Mouse (Mus musculus) central nervous system, embryonic 14 days (tissue): ENCODE results near the gene Sdc3. TPM values are rescaled to one million over a fixed set of nuclear protein-coding genes. Genes with fewer than 3 reads are reported as not detected.

ENCODE experiments used
- polyA plus RNA-seq: library from polyadenylated mRNA; depleted of rRNA; stranded (reverse); fragments of >200 nt; gene quantifications from 2 replicates; pipeline ENCODE4 v1.2.3, GENCODE M21; 2012; rRNA removed

Sdc3 gene
- polyA plus RNA-seq = 122 and 144 TPM in 2 replicates

DNA sequence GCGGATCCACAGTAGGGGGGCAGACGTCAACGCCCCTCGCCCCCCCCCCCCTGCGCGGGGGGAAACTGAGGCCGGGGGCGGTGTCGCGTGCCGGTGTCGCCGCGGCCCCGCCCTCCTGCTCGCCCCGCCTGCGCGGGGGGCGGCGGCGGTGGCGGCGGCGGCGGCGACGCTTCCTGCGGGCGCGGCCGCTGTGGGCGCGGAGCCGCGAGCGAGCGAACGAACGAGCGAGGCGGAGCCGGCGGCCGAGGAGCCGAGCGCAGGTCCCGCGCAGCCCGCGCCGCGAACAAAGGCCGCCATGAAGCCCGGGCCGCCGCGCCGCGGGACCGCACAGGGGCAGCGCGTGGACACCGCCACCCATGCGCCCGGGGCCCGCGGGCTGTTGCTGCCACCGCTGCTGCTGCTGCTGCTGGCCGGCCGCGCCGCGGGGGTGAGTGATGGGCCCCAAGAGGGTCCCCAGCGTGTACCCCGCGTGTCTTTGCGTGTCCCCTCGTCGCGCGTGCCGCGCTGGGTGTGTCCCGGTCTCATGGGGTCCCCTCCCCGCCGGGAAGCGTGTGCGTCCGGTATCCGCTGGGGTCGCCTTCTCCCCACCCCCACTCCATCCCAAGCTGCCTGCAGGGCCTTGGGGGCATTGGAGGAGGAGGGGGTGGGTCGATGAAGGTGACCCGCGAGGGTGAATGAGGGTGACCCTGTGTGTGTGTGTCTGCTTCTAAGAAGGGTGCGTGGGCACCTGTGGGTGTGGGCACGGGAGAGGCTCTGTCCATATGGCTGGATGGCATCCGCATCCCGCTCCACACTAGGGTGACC lies at the start of gene Sdc3:
TSS of gene Sdc3 (plus strand) at position 162 of the 804 bp plus-strand sequence.

Other genes with a start within 250 kb of the Sdc3 start
- gene Nkain1, start 218.4 kb upstream of the Sdc3 start, polyA plus RNA-seq = 132 and 157 TPM in 2 replicates
- gene Pum1, start 129.2 kb upstream of the Sdc3 start, polyA plus RNA-seq = 81.5 and 90.3 TPM in 2 replicates
- 24.6 and 26.3 TPM in 2 replicates for gene Laptm5, start 120.6 kb downstream of the Sdc3 start, polyA plus RNA-seq
- 8.6 and 212 TPM in 2 replicates for gene Matn1, start 151.8 kb downstream of the Sdc3 start, polyA plus RNA-seq